Mouse (Mus musculus) heart, embryonic 14.5 days (tissue): Measurements from ENCODE around the gene Fzd9. TPM values are rescaled to one million over a fixed set of nuclear protein-coding genes. Genes with fewer than 3 reads are reported as not detected.

Source experiments
- ATAC-seq: fragments of 200-750 bp; cut with Nextera tagmentation; 2 replicates; pipeline ENCODE4 v1.8.0; 2017; ENCODE audit warnings: low read depth, moderate TSS enrichment; ENCODE audit not compliant: insufficient number of reproducible peaks, insufficient read depth, low FRiP score
- H3K27ac ChIP-seq, 2 experiments: fragments of 200-500 bp in 1 of 2; fragments of 300-500 bp in 1 of 2; sonication (generic) in 1 of 2; replicated peaks in 1 of 2; 2 replicates each; pipeline ENCODE4 v1.5.1; 2012 to 2014; ENCODE audit warnings: low read depth in 2 of 2, low read length in 2 of 2, control low read depth in 1 of 2, mild to moderate bottlenecking in 1 of 2, mixed read lengths in 1 of 2; ENCODE audit not compliant: control insufficient read depth in 1 of 2, insufficient read depth in 1 of 2
- H3K27me3 ChIP-seq: fragments of 300-500 bp; sonication (generic); 2 replicates; pipeline ENCODE4 v1.6.1; 2014; ENCODE audit warnings: mild to moderate bottlenecking, low read length, control low read depth; ENCODE audit not compliant: control insufficient read depth, insufficient read depth
- H3K36me3 ChIP-seq: fragments of 300-500 bp; sonication (generic); 2 replicates; pipeline ENCODE4 v1.6.1; 2014; ENCODE audit warnings: mild to moderate bottlenecking, control low read depth, low read length, mixed read lengths; ENCODE audit not compliant: control insufficient read depth, insufficient read depth
- H3K4me1 ChIP-seq, 2 experiments: fragments of 200-500 bp in 1 of 2; fragments of 300-500 bp in 1 of 2; sonication (generic) in 1 of 2; 2 replicates each; pipeline ENCODE4 v1.6.1; 2012 to 2014; ENCODE audit warnings: low read length in 2 of 2, control low read depth in 1 of 2, mixed read lengths in 1 of 2; ENCODE audit not compliant: control insufficient read depth in 2 of 2, insufficient read depth in 2 of 2
- H3K4me2 ChIP-seq: fragments of 300-500 bp; sonication (generic); 2 replicates; pipeline ENCODE4 v1.6.1; 2014; ENCODE audit warnings: mild to moderate bottlenecking, low read length
- H3K4me3 ChIP-seq, 2 experiments: fragments of 200-500 bp in 1 of 2; fragments of 300-500 bp in 1 of 2; sonication (generic) in 1 of 2; 2 replicates each; pipeline ENCODE4 v1.5.1; 2012 to 2014; ENCODE audit warnings: low read length in 2 of 2, mild to moderate bottlenecking in 2 of 2, control low read depth in 1 of 2, low read depth in 1 of 2, moderate library complexity in 1 of 2; ENCODE audit not compliant: control insufficient read depth in 1 of 2, insufficient read depth in 1 of 2
- H3K9ac ChIP-seq: fragments of 300-500 bp; sonication (generic); 2 replicates; pipeline ENCODE4 v1.6.1; 2014; ENCODE audit warnings: mild to moderate bottlenecking, low read length
- H3K9me3 ChIP-seq: fragments of 300-500 bp; sonication (generic); 2 replicates; pipeline ENCODE4 v1.6.1; 2016; ENCODE audit warnings: low read length, control low read depth; ENCODE audit not compliant: control insufficient read depth
- WGBS: fragments of 180-500 bp; shearing (Covaris S2); extraction: QIAGEN DNeasy Blood & Tissue Kit; methylation state at CpG from one replicate; pipeline ENCODE4 v1.1.7; 2014; 5-methylcytosine and 5-hydroxymethylcytosine counted together
- microRNA-seq: library from miRNA; unstranded; fragments of <30 nt; microRNA quantifications from one replicate; pipeline ENCODE4, GENCODE M21; 2016
- polyA plus RNA-seq: library from polyadenylated mRNA; unstranded; fragments of >200 nt; fragmentation: Nextera tagmentation; extraction: Ambion mirVana; gene quantifications from 2 replicates; pipeline ENCODE4 v1.2.1, GENCODE M21; 2014

The Fzd9 gene
- polyA plus RNA-seq, 1 experiment from 2014 or later = 5.2 TPM

DNA sequence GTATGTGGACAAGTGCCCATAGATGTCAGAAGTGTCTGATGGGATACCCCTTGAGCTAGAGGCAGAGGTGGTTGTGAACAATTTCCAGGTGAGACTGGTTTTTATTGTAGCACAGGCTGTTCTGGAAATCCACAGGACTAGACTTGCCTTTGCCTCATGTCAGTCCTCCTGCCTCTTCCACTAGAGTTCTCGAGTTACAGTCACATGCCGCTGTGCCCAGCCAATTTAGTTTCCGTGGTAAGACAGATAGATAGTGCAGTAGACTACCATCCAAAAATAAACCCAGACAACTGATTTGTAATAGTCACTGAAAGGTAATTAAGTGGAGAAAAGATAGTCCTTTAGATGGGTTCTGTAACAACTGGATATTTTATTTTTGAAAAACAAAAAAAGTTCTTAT is 48.3 kb downstream of the Fzd9 start:
- H3K4me3 ChIP-seq = no peak overlapping the region
- peaks cover 2 to 7% of the 10 kb centered on the region in 2 experiments; a peak in 2 of 4 replicates for H3K4me1 ChIP-seq
- H3K36me3 ChIP-seq = peaks cover 91% of the 10 kb centered on the region
- no peak overlapping the region; the same call in 1 of the 2 replicates for H3K4me2 ChIP-seq
- no peak overlapping the region for H3K9ac ChIP-seq
- peak overlapping the region; percentile 24 to 53; a peak in 1 of 4 replicates for H3K27ac ChIP-seq
- H3K27me3 ChIP-seq = no peaks in the 10 kb centered on the region
- ATAC-seq = no peak
- H3K9me3 ChIP-seq = no peaks in the 10 kb centered on the region
- WGBS = 33% methylated on average over 3 of the region's 3 CpGs

Small RNA genes lying within 50 kb of the gene (microRNA-seq; reads per million reads assigned to microRNA genes)
- gene Gm25315 = not detected

Other genes with a start within 250 kb of the Fzd9 start
- gene Abhd11, start 242.1 kb downstream of the Fzd9 start, polyA plus RNA-seq = 72.1 and 74.9 TPM in 2 replicates
- 5.4 and 6.4 TPM in 2 replicates for gene Stx1a, start 227.7 kb downstream of the Fzd9 start, polyA plus RNA-seq
- gene Dnajc30, start 187.0 kb downstream of the Fzd9 start, polyA plus RNA-seq = 30.6 and 31.1 TPM in 2 replicates
- 47.2 and 52.3 TPM in 2 replicates for gene Bud23, start 186.3 kb downstream of the Fzd9 start, polyA plus RNA-seq
- 1.3 and 3.5 TPM in 2 replicates for gene Vps37d, start 173.0 kb downstream of the Fzd9 start, polyA plus RNA-seq
- 0.34 and 0.92 TPM in 2 replicates for gene Mlxipl, start 161.3 kb downstream of the Fzd9 start, polyA plus RNA-seq
- 18.0 and 20.0 TPM in 2 replicates for gene Tbl2, start 101.6 kb downstream of the Fzd9 start, polyA plus RNA-seq
- gene Bcl7b, start 82.9 kb downstream of the Fzd9 start, polyA plus RNA-seq = 36.7 and 41.4 TPM in 2 replicates
- gene Baz1b, start 64.0 kb downstream of the Fzd9 start, polyA plus RNA-seq = 32.8 and 32.9 TPM in 2 replicates
- 0.26 TPM in 1 of 2 replicates, not detected in the other for gene Fkbp6, start 98.8 kb upstream of the Fzd9 start, polyA plus RNA-seq
- gene Trim50, start 102.1 kb upstream of the Fzd9 start, polyA plus RNA-seq = not detected in 2 replicates
- gene Nsun5, start 118.7 kb upstream of the Fzd9 start, polyA plus RNA-seq = 15.8 and 16.1 TPM in 2 replicates
- gene Pom121, start 143.3 kb upstream of the Fzd9 start, polyA plus RNA-seq = 8.2 and 10.7 TPM in 2 replicates